Mouse (Mus musculus) spleen, postnatal 4 days (tissue): ENCODE data around the gene Plcd1.

ENCODE experiments used
- DNase-seq, 2 experiments: peaks; one replicate each; pipeline ENCODE4 v3.0.0; 2022; ENCODE audit warnings: low spot score in 2 of 2

The Plcd1 gene

GRCm38 (mm10) chr9:119053964-119054576 lies 39.2 kb downstream of the Plcd1 start:
- no peak for DNase-seq

GRCm38 (mm10) chr9:119052154-119052944 lies 41.0 kb downstream of the Plcd1 start, which contains the start of gene Vill:
Gene Vill (plus strand): TSS chr9:119052778.
- no peak for DNase-seq

- no peak for DNase-seq
Observed at GRCm38 (mm10) chr9:119051158-119051557, 42.1 kb downstream of the Plcd1 start.

- DNase-seq, result no peak
Observed at GRCm38 (mm10) chr9:119048182-119048903, 45.0 kb downstream of the Plcd1 start.

GRCm38 (mm10) chr9:119040101-119040775 lies 53.1 kb downstream of the Plcd1 start:
- DNase-seq, result no peak

- no peak for DNase-seq
Observed at GRCm38 (mm10) chr9:119038574-119038973, 54.7 kb downstream of the Plcd1 start.

GRCm38 (mm10) chr9:119037076-119037730 lies 56.1 kb downstream of the Plcd1 start:
- no peak for DNase-seq

- DNase-seq, result no peak
Observed at GRCm38 (mm10) chr9:119035836-119036235, 57.5 kb downstream of the Plcd1 start.

GRCm38 (mm10) chr9:119034676-119035665 lies 58.3 kb downstream of the Plcd1 start:
- no peak for DNase-seq

- no peak for DNase-seq
Observed at GRCm38 (mm10) chr9:119034069-119034468, 59.2 kb downstream of the Plcd1 start.

GRCm38 (mm10) chr9:119033111-119033921 lies 60.0 kb downstream of the Plcd1 start:
- DNase-seq, result no peak

GRCm38 (mm10) chr9:119032538-119032937 lies 60.8 kb downstream of the Plcd1 start:
- DNase-seq, result no peak

- DNase-seq, result no peak
Observed at GRCm38 (mm10) chr9:119031772-119032171, 61.5 kb downstream of the Plcd1 start.

GRCm38 (mm10) chr9:119031038-119031437 lies 62.3 kb downstream of the Plcd1 start:
- no peak for DNase-seq

- peak; percentile 30 to 79 for DNase-seq
Observed at GRCm38 (mm10) chr9:119029568-119029967, 63.7 kb downstream of the Plcd1 start.

GRCm38 (mm10) chr9:119028226-119029195 lies 64.8 kb downstream of the Plcd1 start:
- no peak for DNase-seq

GRCm38 (mm10) chr9:119027337-119027736 lies 66.0 kb downstream of the Plcd1 start:
- DNase-seq, result no peak

- DNase-seq, result no peak
Observed at GRCm38 (mm10) chr9:119025832-119026331, 67.4 kb downstream of the Plcd1 start.
